Mouse (Mus musculus) neural tube, embryonic 12.5 days (tissue): Measurements from ENCODE around the gene Ctnna3. TPM values are rescaled to one million over a fixed set of nuclear protein-coding genes. Genes with fewer than 3 reads are reported as not detected.
"Not testable (repeated sequence)": the region's sequence is repeated elsewhere in the genome, so short reads cannot be mapped to it uniquely, and the experiment has no call there.

Experiments
- ATAC-seq: fragments of 200-750 bp; cut with Nextera tagmentation; 2 replicates; pipeline ENCODE4 v1.8.0; 2017; ENCODE audit warnings: low read depth, mild to moderate bottlenecking, moderate TSS enrichment, moderate library complexity; ENCODE audit not compliant: low FRiP score
- H3K27ac ChIP-seq: fragments of 300-500 bp; sonication (generic); 2 replicates; pipeline ENCODE4 v1.5.1; 2016
- H3K27me3 ChIP-seq: fragments of 300-500 bp; sonication (generic); replicated peaks from 2 replicates; pipeline ENCODE4 v1.6.1; 2016; ENCODE audit warnings: mild to moderate bottlenecking
- H3K36me3 ChIP-seq: fragments of 300-500 bp; sonication (generic); 2 replicates; pipeline ENCODE4 v1.6.1; 2016; ENCODE audit warnings: mild to moderate bottlenecking
- H3K4me1 ChIP-seq: fragments of 300-500 bp; sonication (generic); 2 replicates; pipeline ENCODE4 v1.6.1; 2016
- H3K4me2 ChIP-seq: fragments of 300-500 bp; sonication (generic); replicated peaks from 2 replicates; pipeline ENCODE4 v1.6.1; 2016; ENCODE audit warnings: mild to moderate bottlenecking
- H3K4me3 ChIP-seq: fragments of 300-500 bp; sonication (generic); 2 replicates; pipeline ENCODE4 v1.5.1; 2016
- H3K9ac ChIP-seq: fragments of 300-500 bp; sonication (generic); 2 replicates; pipeline ENCODE4 v1.6.1; 2016; ENCODE audit warnings: mild to moderate bottlenecking
- H3K9me3 ChIP-seq: fragments of 300-500 bp; sonication (generic); 2 replicates; pipeline ENCODE4 v1.6.1; 2016; ENCODE audit warnings: mild to moderate bottlenecking
- WGBS: fragments of 180-500 bp; shearing (Covaris S2); methylation state at CpG from one replicate; pipeline ENCODE4 v1.1.7; 2016; 5-methylcytosine and 5-hydroxymethylcytosine counted together
- polyA plus RNA-seq: library from polyadenylated mRNA; unstranded; fragments of >200 nt; fragmentation: Nextera tagmentation; extraction: Ambion mirVana; gene quantifications from 2 replicates; pipeline ENCODE4 v1.2.1, GENCODE M21; 2016

The Ctnna3 gene
- polyA plus RNA-seq, 1 experiment from 2014 or later = 0.90 TPM

GRCm38 (mm10) chr10:63411674-63412073 lies 18.2 kb upstream of the Ctnna3 start:
- H3K4me1 ChIP-seq, H3K36me3 ChIP-seq, H3K4me3 ChIP-seq, H3K9ac ChIP-seq, H3K27me3 ChIP-seq, H3K27ac ChIP-seq, H3K9me3 ChIP-seq, H3K4me2 ChIP-seq, ATAC-seq: not testable (repeated sequence)
- 91% methylated on average over 6 of the region's 7 CpGs for WGBS

- Histone ChIP-seq H3K27ac (no peak overlapping the region), H3K4me3 (no peak overlapping the region), H3K27me3 (no peaks in the 10 kb centered on the region), H3K4me1 (no peaks in the 10 kb centered on the region), H3K4me2 (no peak overlapping the region), H3K9ac (no peak overlapping the region), H3K9me3 (no peaks in the 10 kb centered on the region), H3K36me3 (no peaks in the 10 kb centered on the region)
- WGBS = 92% methylated on average over 17 of the region's 17 CpGs
- no peak for ATAC-seq
These were observed 17.1 kb upstream of the Ctnna3 start for GRCm38 (mm10) chr10:63412756-63413155.

- H3K4me1 ChIP-seq = no peaks in the 10 kb centered on the region
- ATAC-seq = no peak
- H3K9ac ChIP-seq = no peak overlapping the region
- H3K9me3 ChIP-seq = no peaks in the 10 kb centered on the region
- H3K36me3 ChIP-seq = no peaks in the 10 kb centered on the region
- H3K27me3 ChIP-seq = no peaks in the 10 kb centered on the region
- no peak overlapping the region for H3K4me3 ChIP-seq
- H3K4me2 ChIP-seq = no peak overlapping the region
- no peak overlapping the region for H3K27ac ChIP-seq
- 89% methylated on average over 7 of the region's 7 CpGs for WGBS
These were observed 14.6 kb upstream of the Ctnna3 start for GRCm38 (mm10) chr10:63415287-63415686.

- H3K9me3 ChIP-seq = no peaks in the 10 kb centered on the region
- no peak overlapping the region for H3K27ac ChIP-seq
- H3K4me2 ChIP-seq = no peak overlapping the region
- no peaks in the 10 kb centered on the region for H3K4me1 ChIP-seq
- no peak overlapping the region for H3K4me3 ChIP-seq
- WGBS = 76% methylated on average over 7 of the region's 7 CpGs
- H3K27me3 ChIP-seq = no peaks in the 10 kb centered on the region
- no peak for ATAC-seq
- H3K9ac ChIP-seq = no peak overlapping the region
- no peaks in the 10 kb centered on the region for H3K36me3 ChIP-seq
These were observed 14.0 kb upstream of the Ctnna3 start for GRCm38 (mm10) chr10:63415850-63416249.

- Histone ChIP-seq H3K27me3 (no peaks in the 10 kb centered on the region), H3K4me1 (no peaks in the 10 kb centered on the region), H3K36me3 (no peaks in the 10 kb centered on the region), H3K27ac (no peak overlapping the region), H3K4me3 (no peak overlapping the region), H3K9ac (no peak overlapping the region), H3K4me2 (no peak overlapping the region), H3K9me3 (no peaks in the 10 kb centered on the region)
- no peak for ATAC-seq
- WGBS = 69% methylated on average over 5 of the region's 5 CpGs
These were observed 12.8 kb upstream of the Ctnna3 start for GRCm38 (mm10) chr10:63417061-63417460.

GRCm38 (mm10) chr10:63421739-63422735 lies 7.9 kb upstream of the Ctnna3 start, which contains the start of gene Gm7075:
Gene Gm7075 (minus strand): TSS chr10:63421789.
- no peak within 1 kb of the TSS for H3K4me3 ChIP-seq
- H3K36me3 ChIP-seq = no peaks in the 10 kb centered on the region
- no peaks in the 10 kb centered on the region for H3K9me3 ChIP-seq
- no peak within 1 kb of the TSS for H3K27ac ChIP-seq
- H3K9ac ChIP-seq = no peak within 1 kb of the TSS
- WGBS = 89% methylated on average over 18 of the region's 18 CpGs
- H3K27me3 ChIP-seq = no peaks in the 10 kb centered on the region
- ATAC-seq = no peak
- H3K4me1 ChIP-seq = no peaks in the 10 kb centered on the region
- no peak within 1 kb of the TSS for H3K4me2 ChIP-seq

GRCm38 (mm10) chr10:63422736-63422992 lies 7.2 kb upstream of the Ctnna3 start:
- H3K4me2 ChIP-seq = no peak overlapping the region
- H3K4me3 ChIP-seq = no peak overlapping the region
- 91% methylated on average over 5 of the region's 5 CpGs for WGBS
- no peaks in the 10 kb centered on the region for H3K4me1 ChIP-seq
- no peaks in the 10 kb centered on the region for H3K9me3 ChIP-seq
- no peak overlapping the region for H3K9ac ChIP-seq
- no peaks in the 10 kb centered on the region for H3K36me3 ChIP-seq
- H3K27me3 ChIP-seq = no peaks in the 10 kb centered on the region
- no peak overlapping the region for H3K27ac ChIP-seq
- ATAC-seq = no peak

GRCm38 (mm10) chr10:63423591-63424474 lies 6.1 kb upstream of the Ctnna3 start:
- Histone ChIP-seq H3K9me3 (no peaks in the 10 kb centered on the region), H3K27ac (no peak overlapping the region), H3K27me3 (no peaks in the 10 kb centered on the region), H3K36me3 (no peaks in the 10 kb centered on the region), H3K4me2 (no peak overlapping the region), H3K9ac (no peak overlapping the region), H3K4me3 (no peak overlapping the region), H3K4me1 (no peaks in the 10 kb centered on the region)
- WGBS = 85% methylated on average over 9 of the region's 9 CpGs
- ATAC-seq = no peak

- Histone ChIP-seq H3K9me3 (no peaks in the 10 kb centered on the region), H3K4me1 (no peaks in the 10 kb centered on the region), H3K36me3 (no peaks in the 10 kb centered on the region), H3K4me2 (no peak overlapping the region), H3K27me3 (no peaks in the 10 kb centered on the region), H3K27ac (no peak overlapping the region), H3K9ac (no peak overlapping the region), H3K4me3 (no peak overlapping the region)
- no peak for ATAC-seq
These were observed 5.5 kb upstream of the Ctnna3 start for GRCm38 (mm10) chr10:63424475-63424814.

GRCm38 (mm10) chr10:63427146-63427545 lies 2.8 kb upstream of the Ctnna3 start:
- Histone ChIP-seq H3K9ac (no peak overlapping the region), H3K36me3 (no peaks in the 10 kb centered on the region), H3K4me3 (no peak overlapping the region), H3K27me3 (no peaks in the 10 kb centered on the region), H3K4me2 (no peak overlapping the region), H3K9me3 (no peaks in the 10 kb centered on the region), H3K27ac (no peak overlapping the region), H3K4me1 (no peaks in the 10 kb centered on the region)
- WGBS = 83% methylated on average over 8 of the region's 8 CpGs
- ATAC-seq = no peak

GRCm38 (mm10) chr10:63428243-63429022 lies 1.5 kb upstream of the Ctnna3 start:
- ATAC-seq = no peak

GRCm38 (mm10) chr10:63429023-63429340 lies 916 bp upstream of the Ctnna3 start:
- Histone ChIP-seq H3K36me3 (no peaks in the 10 kb centered on the region), H3K27me3 (no peaks in the 10 kb centered on the region), H3K4me1 (no peaks in the 10 kb centered on the region), H3K4me2 (peak overlapping the region; percentile 75), H3K27ac (no peak overlapping the region), H3K9ac (peak overlapping the region; percentile 52), H3K4me3 (peak overlapping the region; percentile 65), H3K9me3 (no peaks in the 10 kb centered on the region)
- WGBS = 3% methylated on average over 11 of the region's 11 CpGs
- no peak for ATAC-seq

More at GRCm38 (mm10) chr10:63428243-63429022, 1.5 kb upstream of the Ctnna3 start:
- Histone ChIP-seq H3K36me3 (no peaks in the 10 kb centered on the region), H3K9me3 (no peaks in the 10 kb centered on the region), H3K4me2 (peak overlapping the region; percentile 75), H3K9ac (peak overlapping the region; percentile 52), H3K4me1 (no peaks in the 10 kb centered on the region), H3K4me3 (peak overlapping the region; percentile 65), H3K27me3 (no peaks in the 10 kb centered on the region), H3K27ac (no peak overlapping the region)
- whole genome bisulfite sequencing = 29% methylated on average over 19 of the region's 19 CpGs
